Comparison of ENCODE assay signal across 12 mouse cellular contexts in the genomic region with DNA sequence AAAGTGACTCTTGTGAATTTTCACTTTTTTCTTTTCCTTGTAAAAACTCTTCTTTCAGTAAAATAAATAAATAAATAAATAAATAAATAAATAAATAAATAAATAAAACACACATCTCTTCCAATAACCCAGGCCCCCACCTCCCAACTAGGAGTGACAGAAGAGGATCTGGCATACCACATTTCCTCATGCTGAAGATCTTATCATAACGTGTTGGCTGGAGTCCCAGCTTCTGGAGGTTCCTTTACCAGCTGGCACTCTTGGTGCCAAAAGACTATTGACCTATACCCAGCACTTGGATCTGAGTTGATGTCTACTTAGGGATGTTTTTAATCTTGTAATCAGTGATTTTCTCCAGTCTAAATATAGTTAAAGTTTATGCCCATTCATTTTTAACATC.
DNase-seq lines count a peak whose midpoint lies in the region; ATAC-seq lines count a peak whose summit lies in the region.
"Had no signal": no experiment of that assay in that cellular context is flagged by ENCODE, and none has a peak within 500 bp of the region (broad histone marks: within the 10 kb centered on the region; RNA-seq: fewer than 3 reads in every experiment).

No protein-coding gene starts in this region.

- peak; percentile 9 for DNase-seq in heart, postnatal 4 days
- no peak for DNase-seq in heart, adult 11 months
- DNase-seq in urinary bladder, postnatal 14 days (ENCODE audit: low spot score): peak; percentile 34
- no peak for DNase-seq in urinary bladder, postnatal 36 days (ENCODE audit: low spot score in 2 of 2)
- DNase-seq in thymus, postnatal 36 days: no peak
- DNase-seq in layer of hippocampus, adult 9-11 months: no peak
- DNase-seq: gastrocnemius, postnatal 14 days; right cerebral cortex, postnatal 14 days; thymus, postnatal 25 days had no signal

- ATAC-seq in hematopoietic stem cell, adult 5-6 weeks (replicated peaks in 1 of 2; ENCODE audit: insufficient read depth in 1 of 2, low FRiP score in 2 of 2, low TSS enrichment in 1 of 2, low read depth in 1 of 2, poor library complexity in 2 of 2, severe bottlenecking in 2 of 2): peak; percentile 77 to 86
- peak; percentile 50; the same call in 1 of the 2 replicates for ATAC-seq in megakaryocyte progenitor cell, adult 5-6 weeks (replicated peaks; ENCODE audit: poor library complexity)
- ATAC-seq: intestine, embryonic 16.5 days had no signal

Comparison
In these comparisons a context has a peak if more than half of its experiments do, and no peak if none do; other contexts are left out.
1. DNase-seq: peak in heart, postnatal 4 days (single experiment) and urinary bladder, postnatal 14 days (single experiment); none in heart, adult 11 months (single experiment), urinary bladder, postnatal 36 days (0 of 2), thymus, postnatal 36 days (0 of 2) and layer of hippocampus, adult 9-11 months (single experiment).